Mouse (Mus musculus) limb, embryonic 11.5 days (tissue): ENCODE measurements around the gene Tfcp2l1. TPM values are rescaled to one million over a fixed set of nuclear protein-coding genes. Genes with fewer than 3 reads are reported as not detected.

ENCODE experiments used
- ATAC-seq: fragments of 200-750 bp; cut with Nextera tagmentation; 2 replicates; pipeline ENCODE4 v1.8.0; 2017; ENCODE audit warnings: low read depth; ENCODE audit not compliant: insufficient number of reproducible peaks, low FRiP score, low TSS enrichment
- DNase-seq: peaks from one replicate; pipeline ENCODE4 v3.0.0-alpha.2; 2015; ENCODE audit warnings: low spot score
- H3K27ac ChIP-seq: fragments of 300-500 bp; sonication (generic); replicated peaks from 2 replicates; pipeline ENCODE4 v1.5.1; 2014; ENCODE audit warnings: low read depth, mild to moderate bottlenecking, low read length
- H3K27me3 ChIP-seq: fragments of 300-500 bp; sonication (generic); 2 replicates; pipeline ENCODE4 v1.6.1; 2014; ENCODE audit warnings: mild to moderate bottlenecking, low read length, mixed read lengths; ENCODE audit not compliant: control insufficient read depth, insufficient read depth
- H3K36me3 ChIP-seq: fragments of 300-500 bp; sonication (generic); 2 replicates; pipeline ENCODE4 v1.6.1; 2014; ENCODE audit warnings: mild to moderate bottlenecking, low read length, moderate library complexity, mixed read lengths; ENCODE audit not compliant: control insufficient read depth, insufficient read depth
- H3K4me1 ChIP-seq: fragments of 300-500 bp; sonication (generic); 2 replicates; pipeline ENCODE4 v1.6.1; 2014; ENCODE audit warnings: low read length, mixed read lengths; ENCODE audit not compliant: control insufficient read depth, insufficient read depth
- H3K4me2 ChIP-seq: fragments of 300-500 bp; sonication (generic); 2 replicates; pipeline ENCODE4 v1.6.1; 2014; ENCODE audit warnings: low read depth, mild to moderate bottlenecking, moderate library complexity; ENCODE audit not compliant: severe bottlenecking
- H3K4me3 ChIP-seq: fragments of 300-500 bp; sonication (generic); 2 replicates; pipeline ENCODE4 v1.5.1; 2014; ENCODE audit warnings: low read depth, low read length
- H3K9ac ChIP-seq: fragments of 300-500 bp; sonication (generic); 2 replicates; pipeline ENCODE4 v1.6.1; 2014; ENCODE audit warnings: mild to moderate bottlenecking, low read length
- H3K9me3 ChIP-seq: fragments of 300-500 bp; sonication (generic); 2 replicates; pipeline ENCODE4 v1.6.1; 2016; ENCODE audit warnings: low read length; ENCODE audit not compliant: control insufficient read depth
- WGBS: fragments of 180-500 bp; shearing (Covaris S2); extraction: QIAGEN DNeasy Blood & Tissue Kit; methylation state at CpG from one replicate; pipeline ENCODE4 v1.1.7; 2014; 5-methylcytosine and 5-hydroxymethylcytosine counted together
- polyA plus RNA-seq: library from polyadenylated mRNA; unstranded; fragments of >200 nt; fragmentation: Nextera tagmentation; extraction: Ambion mirVana; gene quantifications from 2 replicates; pipeline ENCODE4 v1.2.1, GENCODE M21; 2014

Gene Tfcp2l1
- polyA plus RNA-seq, 1 experiment from 2014 or later = 0.15 TPM

GRCm38 (mm10) chr1:118643138-118643979 is 15.6 kb downstream of the Tfcp2l1 start:
- H3K27me3 ChIP-seq = no peaks in the 10 kb centered on the region
- no peaks in the 10 kb centered on the region for H3K4me1 ChIP-seq
- no peak for DNase-seq
- no peak for ATAC-seq
- no peaks in the 10 kb centered on the region for H3K9me3 ChIP-seq
- WGBS = 67% methylated on average over 9 of the region's 9 CpGs
- no peak overlapping the region for H3K4me2 ChIP-seq
- H3K27ac ChIP-seq = no peak overlapping the region
- no peaks in the 10 kb centered on the region for H3K36me3 ChIP-seq
- H3K9ac ChIP-seq = no peak overlapping the region
- no peak overlapping the region for H3K4me3 ChIP-seq

- WGBS = 71% methylated on average over 4 of the region's 4 CpGs
- Histone ChIP-seq H3K9me3 (no peaks in the 10 kb centered on the region), H3K9ac (no peak overlapping the region), H3K4me3 (no peak overlapping the region), H3K4me2 (no peak overlapping the region), H3K27me3 (no peaks in the 10 kb centered on the region), H3K36me3 (no peaks in the 10 kb centered on the region), H3K27ac (no peak overlapping the region), H3K4me1 (no peaks in the 10 kb centered on the region)
- ATAC-seq (no peak), DNase-seq (no peak)
Observed at GRCm38 (mm10) chr1:118645701-118646100, 18.0 kb downstream of the Tfcp2l1 start.

- no peak overlapping the region for H3K4me2 ChIP-seq
- no peaks in the 10 kb centered on the region for H3K9me3 ChIP-seq
- no peaks in the 10 kb centered on the region for H3K36me3 ChIP-seq
- H3K27me3 ChIP-seq = no peaks in the 10 kb centered on the region
- 14% methylated on average over 3 of the region's 3 CpGs for WGBS
- no peak overlapping the region for H3K9ac ChIP-seq
- DNase-seq (no peak), ATAC-seq (no peak)
- no peak overlapping the region for H3K27ac ChIP-seq
- no peak overlapping the region for H3K4me3 ChIP-seq
- H3K4me1 ChIP-seq = no peaks in the 10 kb centered on the region
Observed at GRCm38 (mm10) chr1:118648015-118648414, 20.3 kb downstream of the Tfcp2l1 start.

GRCm38 (mm10) chr1:118649933-118650770 is 22.4 kb downstream of the Tfcp2l1 start:
- no peak overlapping the region for H3K4me2 ChIP-seq
- H3K9me3 ChIP-seq = no peaks in the 10 kb centered on the region
- no peaks in the 10 kb centered on the region for H3K36me3 ChIP-seq
- no peak for DNase-seq
- H3K27ac ChIP-seq = no peak overlapping the region
- WGBS = 80% methylated on average over 9 of the region's 9 CpGs
- H3K4me3 ChIP-seq = no peak overlapping the region
- no peak for ATAC-seq
- H3K9ac ChIP-seq = no peak overlapping the region
- no peaks in the 10 kb centered on the region for H3K4me1 ChIP-seq
- H3K27me3 ChIP-seq = no peaks in the 10 kb centered on the region

- H3K9me3 ChIP-seq = no peaks in the 10 kb centered on the region
- H3K4me2 ChIP-seq = no peak overlapping the region
- H3K4me3 ChIP-seq = no peak overlapping the region
- H3K36me3 ChIP-seq = no peaks in the 10 kb centered on the region
- H3K27me3 ChIP-seq = no peaks in the 10 kb centered on the region
- no peaks in the 10 kb centered on the region for H3K4me1 ChIP-seq
- no peak for ATAC-seq
- no peak overlapping the region for H3K27ac ChIP-seq
- H3K9ac ChIP-seq = no peak overlapping the region
- WGBS = 83% methylated on average over 3 of the region's 3 CpGs
- no peak for DNase-seq
Observed at GRCm38 (mm10) chr1:118650771-118651080, 23.0 kb downstream of the Tfcp2l1 start.

GRCm38 (mm10) chr1:118658716-118659115 is 31.0 kb downstream of the Tfcp2l1 start:
- Histone ChIP-seq H3K4me2 (no peak overlapping the region), H3K9ac (no peak overlapping the region), H3K27ac (no peak overlapping the region), H3K4me3 (no peak overlapping the region), H3K36me3 (no peaks in the 10 kb centered on the region), H3K9me3 (no peaks in the 10 kb centered on the region), H3K27me3 (no peaks in the 10 kb centered on the region), H3K4me1 (no peaks in the 10 kb centered on the region)
- no peak for ATAC-seq
- no peak for DNase-seq
- WGBS = 84% methylated on average over 6 of the region's 6 CpGs

- ATAC-seq = no peak
- 87% methylated on average over 3 of the region's 3 CpGs for WGBS
- H3K36me3 ChIP-seq = no peaks in the 10 kb centered on the region
- H3K4me3 ChIP-seq = no peak overlapping the region
- no peak overlapping the region for H3K27ac ChIP-seq
- H3K27me3 ChIP-seq = no peaks in the 10 kb centered on the region
- no peak overlapping the region for H3K4me2 ChIP-seq
- no peaks in the 10 kb centered on the region for H3K9me3 ChIP-seq
- H3K9ac ChIP-seq = no peak overlapping the region
- H3K4me1 ChIP-seq = no peaks in the 10 kb centered on the region
- no peak for DNase-seq
Observed at GRCm38 (mm10) chr1:118660880-118661465, 33.2 kb downstream of the Tfcp2l1 start.

GRCm38 (mm10) chr1:118663062-118663461 is 35.3 kb downstream of the Tfcp2l1 start:
- ATAC-seq = no peak
- 80% methylated on average over 1 of the region's 1 CpGs for WGBS

More at GRCm38 (mm10) chr1:118663062-118663461, 35.3 kb downstream of the Tfcp2l1 start:
- DNase-seq = no peak
- H3K4me1 ChIP-seq = no peaks in the 10 kb centered on the region
- H3K9ac ChIP-seq = no peak overlapping the region
- H3K27ac ChIP-seq = no peak overlapping the region
- no peak overlapping the region for H3K4me3 ChIP-seq
- H3K4me2 ChIP-seq = no peak overlapping the region
- no peaks in the 10 kb centered on the region for H3K36me3 ChIP-seq
- no peaks in the 10 kb centered on the region for H3K9me3 ChIP-seq
- no peaks in the 10 kb centered on the region for H3K27me3 ChIP-seq
